Mouse (Mus musculus) stomach, postnatal 0 days (tissue): ENCODE measurements at regions not wholly inside any gene's neighbourhood (a gene's known extent, or its start where the extent isn't known, plus 50 kb on each side); places are given as distances from the start of the nearest gene placed in this dataset.

Experiments used
- ATAC-seq: fragments of 200-750 bp; cut with Nextera tagmentation; 2 replicates; pipeline ENCODE4 v1.8.0; 2017; ENCODE audit not compliant: low FRiP score, low TSS enrichment
- DNase-seq: peaks from one replicate; pipeline ENCODE4 v3.0.0-alpha.2; 2016; ENCODE audit warnings: low spot score
- H3K27ac ChIP-seq: fragments of 300-500 bp; sonication (generic); replicated peaks from 2 replicates; pipeline ENCODE4 v1.5.1; 2014; ENCODE audit warnings: mild to moderate bottlenecking, control low read depth
- H3K27me3 ChIP-seq: fragments of 300-500 bp; sonication (generic); 2 replicates; pipeline ENCODE4 v1.6.1; 2014; ENCODE audit warnings: low read length; ENCODE audit not compliant: control insufficient read depth, insufficient read depth
- H3K36me3 ChIP-seq: fragments of 300-500 bp; sonication (generic); 2 replicates; pipeline ENCODE4 v1.6.1; 2014; ENCODE audit warnings: low read length, mixed read lengths; ENCODE audit not compliant: control insufficient read depth, insufficient read depth
- H3K4me1 ChIP-seq: fragments of 300-500 bp; sonication (generic); replicated peaks from 2 replicates; pipeline ENCODE4 v1.6.1; 2014; ENCODE audit warnings: antibody characterized with exemption; ENCODE audit not compliant: control insufficient read depth, insufficient read depth
- H3K4me2 ChIP-seq: fragments of 300-500 bp; sonication (generic); replicated peaks from 2 replicates; pipeline ENCODE4 v1.6.1; 2014; ENCODE audit warnings: low read depth, mild to moderate bottlenecking, control low read depth, moderate library complexity
- H3K4me3 ChIP-seq: fragments of 300-500 bp; sonication (generic); 2 replicates; pipeline ENCODE4 v1.5.1; 2014; ENCODE audit warnings: low read depth, low read length, control low read depth
- H3K9ac ChIP-seq: fragments of 300-500 bp; sonication (generic); 2 replicates; pipeline ENCODE4 v1.6.1; 2014; ENCODE audit warnings: mild to moderate bottlenecking, low read length, control low read depth, mixed read lengths
- H3K9me3 ChIP-seq: fragments of 300-500 bp; sonication (generic); 2 replicates; pipeline ENCODE4 v1.6.1; 2016; ENCODE audit warnings: low read length; ENCODE audit not compliant: control insufficient read depth
- CTCF ChIP-seq: IDR thresholded peaks from 2 replicates; pipeline ENCODE4 v1.5.1; 2016; ENCODE audit warnings: antibody characterized with exemption, low read depth, mild to moderate bottlenecking, moderate library complexity
- EP300 ChIP-seq: optimal IDR thresholded peaks from 2 replicates; pipeline ENCODE3; 2016; ENCODE audit warnings: antibody characterized with exemption
- WGBS: fragments of 180-500 bp; shearing (Covaris S2); extraction: QIAGEN DNeasy Blood & Tissue Kit; methylation state at CpG from one replicate; pipeline ENCODE4 v1.1.7; 2014; 5-methylcytosine and 5-hydroxymethylcytosine counted together

- TF ChIP-seq CTCF, result no peak
- no peak for TF ChIP-seq EP300
- H3K27me3 ChIP-seq, result no peaks in the 10 kb centered on the region
- H3K4me1 ChIP-seq, result no peaks in the 10 kb centered on the region
- no peaks in the 10 kb centered on the region for H3K9me3 ChIP-seq
- no peaks in the 10 kb centered on the region for H3K36me3 ChIP-seq
- WGBS, result 66% methylated on average over 7 of the region's 7 CpGs
- no peak overlapping the region for H3K4me2 ChIP-seq
- H3K9ac ChIP-seq, result no peak overlapping the region
- no peak overlapping the region for H3K4me3 ChIP-seq
- ATAC-seq, result no peak
- no peak overlapping the region for H3K27ac ChIP-seq
- no peak for DNase-seq
These were observed 333.0 kb downstream of the Nedd1 start for GRCm38 (mm10) chr10:92389176-92389732.

DNA sequence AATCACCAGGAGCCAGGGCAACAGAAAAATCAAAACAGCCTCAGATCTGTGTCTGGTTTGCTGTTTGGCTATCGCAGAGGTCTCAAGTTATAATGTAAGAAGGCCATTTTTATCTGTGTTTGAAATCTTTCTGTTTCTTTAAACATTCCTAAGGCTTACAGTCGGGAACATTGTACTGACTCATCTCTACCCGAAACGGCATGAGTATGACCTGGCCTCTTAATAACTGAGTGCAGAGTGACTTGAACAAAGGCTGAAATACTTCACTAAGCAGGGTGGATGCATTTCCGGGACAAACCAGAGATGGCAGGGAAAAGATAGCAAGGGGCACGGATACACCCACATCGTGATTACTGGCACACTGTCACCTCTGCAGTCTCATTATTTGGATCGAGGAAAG lies 355.1 kb downstream of the Nedd1 start:
- H3K27ac ChIP-seq, result no peak overlapping the region
- 44% methylated on average over 8 of the region's 8 CpGs for WGBS
- TF ChIP-seq CTCF, result no peak
- TF ChIP-seq EP300, result peak; percentile 62
- peak; percentile 40; the same call in 1 of the 2 replicates for ATAC-seq
- no peaks in the 10 kb centered on the region for H3K27me3 ChIP-seq
- H3K4me1 ChIP-seq, result no peaks in the 10 kb centered on the region
- H3K4me2 ChIP-seq, result no peak overlapping the region
- DNase-seq, result no peak
- H3K4me3 ChIP-seq, result no peak overlapping the region
- H3K9ac ChIP-seq, result no peak overlapping the region
- H3K36me3 ChIP-seq, result no peaks in the 10 kb centered on the region
- no peaks in the 10 kb centered on the region for H3K9me3 ChIP-seq

DNA sequence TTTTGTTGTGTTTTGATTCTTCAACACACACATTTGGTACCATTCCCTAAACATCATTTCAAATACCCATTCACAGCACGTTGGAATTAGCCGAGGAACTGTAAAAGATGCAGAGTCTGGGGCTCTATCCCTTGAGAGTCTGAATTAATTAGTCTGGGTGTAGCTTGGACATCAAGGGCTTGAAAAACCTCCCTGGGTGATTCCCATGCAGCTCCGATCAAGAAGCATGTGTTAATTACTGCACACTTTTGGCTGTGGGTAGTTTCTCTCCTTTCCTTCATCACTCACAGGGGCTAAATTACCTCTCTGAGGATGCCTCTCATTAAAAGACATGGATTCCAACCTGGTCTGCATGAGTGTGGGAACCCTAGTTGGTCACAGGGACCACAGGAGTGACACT lies 365.5 kb downstream of the Nedd1 start:
- ATAC-seq (no peak), DNase-seq (no peak)
- no peaks in the 10 kb centered on the region for H3K27me3 ChIP-seq
- H3K4me3 ChIP-seq, result no peak overlapping the region
- H3K9ac ChIP-seq, result no peak overlapping the region
- H3K27ac ChIP-seq, result no peak overlapping the region
- WGBS, result 79% methylated on average over 3 of the region's 3 CpGs
- no peaks in the 10 kb centered on the region for H3K9me3 ChIP-seq
- H3K36me3 ChIP-seq, result no peaks in the 10 kb centered on the region
- no peaks in the 10 kb centered on the region for H3K4me1 ChIP-seq
- H3K4me2 ChIP-seq, result no peak overlapping the region
- TF ChIP-seq EP300, result no peak
- TF ChIP-seq CTCF, result no peak

- Histone ChIP-seq H3K27me3 (no peaks in the 10 kb centered on the region), H3K9ac (no peak overlapping the region), H3K36me3 (no peaks in the 10 kb centered on the region), H3K4me2 (no peak overlapping the region), H3K9me3 (no peaks in the 10 kb centered on the region), H3K4me3 (no peak overlapping the region), H3K27ac (no peak overlapping the region), H3K4me1 (no peaks in the 10 kb centered on the region)
- ATAC-seq, result no peak
- no peak for TF ChIP-seq CTCF
- no peak for TF ChIP-seq EP300
- DNase-seq, result no peak
- WGBS, result 84% methylated on average over 6 of the region's 7 CpGs
These were observed 373.2 kb downstream of the Nedd1 start for GRCm38 (mm10) chr10:92349043-92349442.

GRCm38 (mm10) chr10:92347960-92348675 lies 374.1 kb downstream of the Nedd1 start:
- TF ChIP-seq CTCF, result no peak
- H3K9me3 ChIP-seq, result no peaks in the 10 kb centered on the region
- no peak for ATAC-seq

GRCm38 (mm10) chr10:92339671-92340070 lies 382.5 kb downstream of the Nedd1 start:
- Histone ChIP-seq H3K4me3 (no peak overlapping the region), H3K4me2 (no peak overlapping the region), H3K27me3 (no peaks in the 10 kb centered on the region), H3K4me1 (no peaks in the 10 kb centered on the region), H3K9me3 (no peaks in the 10 kb centered on the region), H3K27ac (no peak overlapping the region), H3K36me3 (no peaks in the 10 kb centered on the region), H3K9ac (no peak overlapping the region)
- DNase-seq (no peak), ATAC-seq (no peak)
- no peak for TF ChIP-seq EP300
- TF ChIP-seq CTCF, result no peak
- WGBS, result 92% methylated on average over 2 of the region's 2 CpGs

More at GRCm38 (mm10) chr10:92347960-92348675, 374.1 kb downstream of the Nedd1 start:
- no peak overlapping the region for H3K4me3 ChIP-seq
- WGBS, result 71% methylated on average over 10 of the region's 10 CpGs
- no peaks in the 10 kb centered on the region for H3K36me3 ChIP-seq
- no peaks in the 10 kb centered on the region for H3K4me1 ChIP-seq
- H3K4me2 ChIP-seq, result no peak overlapping the region
- no peak overlapping the region for H3K27ac ChIP-seq
- no peak overlapping the region for H3K9ac ChIP-seq
- DNase-seq, result no peak
- no peaks in the 10 kb centered on the region for H3K27me3 ChIP-seq
